Mouse (Mus musculus) liver, embryonic 14.5 days (tissue): ENCODE data around the gene Lrmda. TPM values are rescaled to one million over a fixed set of nuclear protein-coding genes. Genes with fewer than 3 reads are reported as not detected.
A peak's percentile ranks its signal among the peaks of the same experiment; 100 is the strongest.

Experiments
- ATAC-seq: fragments of 200-750 bp; cut with Nextera tagmentation; 2 replicates; pipeline ENCODE4 v1.8.0; 2017; ENCODE audit warnings: moderate number of reproducible peaks, mild to moderate bottlenecking, moderate library complexity; ENCODE audit not compliant: insufficient read depth
- DNase-seq, 3 experiments: peaks; one replicate each; pipeline ENCODE4 v3.0.0-alpha.2; 2012 to 2013; ENCODE audit warnings: low read depth in 3 of 3, low spot score in 3 of 3
- H3K27ac ChIP-seq: fragments of 300-500 bp; sonication (generic); 2 replicates; pipeline ENCODE4 v1.5.1; 2014; ENCODE audit warnings: moderate library complexity, mild to moderate bottlenecking, control low read depth, inconsistent platforms
- H3K27me3 ChIP-seq: fragments of 300-500 bp; sonication (generic); 2 replicates; pipeline ENCODE4 v1.6.1; 2014; ENCODE audit warnings: mild to moderate bottlenecking, low read length, moderate library complexity; ENCODE audit not compliant: control insufficient read depth, insufficient read depth
- H3K36me3 ChIP-seq: fragments of 300-500 bp; sonication (generic); replicated peaks from 2 replicates; pipeline ENCODE4 v1.6.1; 2014; ENCODE audit warnings: low read depth; ENCODE audit not compliant: control insufficient read depth, insufficient read depth
- H3K4me1 ChIP-seq, 2 experiments: fragments of 200-500 bp in 1 of 2; fragments of 300-500 bp in 1 of 2; sonication (generic) in 1 of 2; replicated peaks; 2 replicates each; pipeline ENCODE4 v1.6.1; 2012 to 2014; ENCODE audit warnings: antibody characterized with exemption in 1 of 2, inconsistent platforms in 1 of 2, low read length in 1 of 2; ENCODE audit not compliant: control insufficient read depth in 2 of 2, insufficient read depth in 2 of 2
- H3K4me2 ChIP-seq: fragments of 300-500 bp; sonication (generic); 2 replicates; pipeline ENCODE4 v1.6.1; 2014; ENCODE audit warnings: low read depth, mild to moderate bottlenecking, control low read depth, moderate library complexity
- H3K4me3 ChIP-seq, 2 experiments: fragments of 200-500 bp in 1 of 2; fragments of 300-500 bp in 1 of 2; sonication (generic) in 1 of 2; 2 replicates each; pipeline ENCODE4 v1.5.1; 2012 to 2014; ENCODE audit warnings: low read depth in 2 of 2, low read length in 2 of 2, mild to moderate bottlenecking in 2 of 2, control low read depth in 1 of 2, inconsistent platforms in 1 of 2, moderate library complexity in 1 of 2; ENCODE audit not compliant: insufficient read depth in 1 of 2
- H3K9ac ChIP-seq: fragments of 300-500 bp; sonication (generic); replicated peaks from 2 replicates; pipeline ENCODE4 v1.6.1; 2014; ENCODE audit warnings: mild to moderate bottlenecking, control low read depth, moderate library complexity
- H3K9me3 ChIP-seq: fragments of 300-500 bp; sonication (generic); 2 replicates; pipeline ENCODE4 v1.6.1; 2016; ENCODE audit warnings: low read length, mixed read lengths; ENCODE audit not compliant: control insufficient read depth
- CTCF ChIP-seq: IDR thresholded peaks from 2 replicates; pipeline ENCODE4 v1.5.1; 2016; ENCODE audit warnings: antibody characterized with exemption, low read depth, control low read depth
- EP300 ChIP-seq: IDR thresholded peaks from 2 replicates; pipeline ENCODE4 v1.6.1; 2016; ENCODE audit warnings: antibody characterized with exemption, low read depth
- WGBS: fragments of 180-500 bp; shearing (Covaris S2); extraction: QIAGEN DNeasy Blood & Tissue Kit; methylation state at CpG from one replicate; pipeline ENCODE4 v1.1.7; 2014; ENCODE audit not compliant: insufficient replicate concordance; 5-methylcytosine and 5-hydroxymethylcytosine counted together
- polyA plus RNA-seq, 2 experiments: library from polyadenylated mRNA; depleted of rRNA in 1 of 2; stranded (reverse) in 1 of 2; unstranded in 1 of 2; fragments of >200 nt; fragmentation: Nextera tagmentation in 1 of 2; extraction: Ambion mirVana in 1 of 2; gene quantifications; 2 replicates each; pipeline versions ENCODE4 v1.2.1 to v1.2.3; 2012 to 2014

The Lrmda gene
- polyA plus RNA-seq, 2 experiments = 0.18 to 0.22 TPM

GRCm38 (mm10) chr14:22228253-22228968 is 208.9 kb downstream of the Lrmda start:
- DNase-seq (peak in 1 of 3 experiments; percentile 27), ATAC-seq (peak; percentile 69)
- Histone ChIP-seq H3K27ac (peak overlapping the region; percentile 39), H3K4me3 (no peak overlapping the region), H3K9ac (no peak overlapping the region), H3K4me1 (peaks cover 20 to 40% of the 10 kb centered on the region in 2 experiments), H3K9me3 (no peaks in the 10 kb centered on the region), H3K27me3 (no peaks in the 10 kb centered on the region), H3K4me2 (no peak overlapping the region), H3K36me3 (no peaks in the 10 kb centered on the region)
- 57% methylated on average over 7 of the region's 7 CpGs for WGBS
- no peak for TF ChIP-seq EP300
- TF ChIP-seq CTCF = no peak

DNA sequence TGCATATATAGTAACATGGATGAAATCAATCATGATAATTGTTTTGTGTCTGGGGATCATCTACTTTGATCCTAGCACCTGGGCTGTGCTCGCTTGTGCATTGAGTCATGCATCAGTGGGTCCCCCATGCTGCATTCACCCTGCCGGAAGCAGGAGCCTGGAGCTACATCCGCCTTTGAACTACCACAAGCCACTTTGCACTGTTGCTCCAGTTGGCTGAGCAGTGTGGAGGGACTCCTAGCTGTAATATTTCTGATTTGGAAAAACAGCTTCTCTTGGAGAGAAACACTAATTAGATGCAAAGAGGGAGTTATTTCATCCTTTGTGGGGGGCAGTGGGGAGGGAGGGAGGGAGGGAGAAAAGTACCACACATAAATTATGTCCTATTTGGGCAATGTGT is 220.8 kb downstream of the Lrmda start:
- TF ChIP-seq CTCF = no peak
- no peak for ATAC-seq
- H3K9ac ChIP-seq = no peak overlapping the region

DNA sequence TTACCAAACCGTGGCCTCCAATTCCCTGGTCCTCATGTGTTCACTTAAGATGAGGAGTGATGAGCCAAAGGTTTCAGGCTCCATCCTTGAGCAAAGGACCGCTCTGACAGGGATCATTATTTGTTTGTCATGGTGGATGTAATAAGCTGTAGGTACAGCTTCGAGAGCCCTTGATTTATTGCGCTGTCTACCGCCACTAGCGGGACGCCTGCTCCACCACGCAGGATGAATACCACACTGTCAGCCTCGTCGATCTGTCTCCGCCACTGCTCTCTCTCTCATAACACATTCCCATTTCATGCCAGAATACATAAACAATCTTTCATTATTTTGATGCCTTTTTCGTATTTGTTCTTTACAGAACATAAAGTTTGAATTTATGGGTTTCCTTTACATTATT is 235.9 kb downstream of the Lrmda start:
- Histone ChIP-seq H3K9ac (no peak overlapping the region), H3K27me3 (no peaks in the 10 kb centered on the region), H3K4me1 (no peaks in the 10 kb centered on the region), H3K36me3 (no peaks in the 10 kb centered on the region), H3K9me3 (no peaks in the 10 kb centered on the region), H3K4me3 (no peak overlapping the region), H3K27ac (no peak overlapping the region), H3K4me2 (no peak overlapping the region)
- no peak for TF ChIP-seq CTCF
- no peak for TF ChIP-seq EP300
- ATAC-seq (no peak), DNase-seq (no peak)
- whole genome bisulfite sequencing = 85% methylated on average over 12 of the region's 12 CpGs

More for the DNA sequence above, 220.8 kb downstream of the Lrmda start:
- Histone ChIP-seq H3K36me3 (no peaks in the 10 kb centered on the region), H3K4me3 (no peak overlapping the region), H3K27ac (no peak overlapping the region), H3K4me2 (no peak overlapping the region), H3K27me3 (no peaks in the 10 kb centered on the region), H3K9me3 (no peaks in the 10 kb centered on the region), H3K4me1 (no peaks in the 10 kb centered on the region; a peak in 1 of 4 replicates)
- WGBS = 54% methylated on average over 3 of the region's 3 CpGs
- no peak for DNase-seq

DNA sequence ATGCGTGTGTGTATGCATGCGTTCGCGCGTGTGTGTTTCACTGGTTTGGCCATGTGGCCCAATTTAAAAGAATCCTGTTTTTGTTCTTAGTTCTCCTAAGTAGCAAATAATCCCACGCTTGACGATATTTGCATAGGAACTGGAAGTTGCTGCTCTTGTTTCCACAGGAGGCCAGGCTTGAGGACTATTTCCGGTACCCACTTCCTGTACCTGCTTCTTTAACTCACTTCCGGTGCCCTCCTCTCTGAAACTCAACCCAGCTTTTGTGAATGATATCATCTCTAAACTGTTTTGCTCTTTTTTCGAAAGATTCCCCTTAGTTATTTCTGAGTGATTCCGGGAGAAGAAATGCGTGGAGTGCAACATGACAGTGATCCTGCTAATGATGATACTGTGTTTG is 236.8 kb downstream of the Lrmda start:
- TF ChIP-seq CTCF (no peak), EP300 (no peak)

GRCm38 (mm10) chr14:22259376-22260032 is 240.0 kb downstream of the Lrmda start:
- no peak for TF ChIP-seq EP300
- Histone ChIP-seq H3K27ac (no peak overlapping the region), H3K36me3 (no peaks in the 10 kb centered on the region), H3K4me3 (no peak overlapping the region), H3K4me1 (no peaks in the 10 kb centered on the region), H3K9ac (no peak overlapping the region), H3K9me3 (no peaks in the 10 kb centered on the region), H3K4me2 (no peak overlapping the region), H3K27me3 (no peaks in the 10 kb centered on the region)
- WGBS = 39% methylated on average over 10 of the region's 10 CpGs
- ATAC-seq (no peak), DNase-seq (no peak)

More for the DNA sequence above, 236.8 kb downstream of the Lrmda start:
- Histone ChIP-seq H3K27ac (no peak overlapping the region), H3K4me2 (no peak overlapping the region), H3K4me1 (no peaks in the 10 kb centered on the region), H3K9me3 (no peaks in the 10 kb centered on the region), H3K27me3 (no peaks in the 10 kb centered on the region), H3K9ac (no peak overlapping the region), H3K4me3 (no peak overlapping the region), H3K36me3 (no peaks in the 10 kb centered on the region)
- DNase-seq = no peak
- ATAC-seq = no peak
- WGBS = 59% methylated on average over 12 of the region's 12 CpGs
